Mouse (Mus musculus) small intestine, adult 2 months (tissue): ENCODE data around the gene Hmga1b. TPM values are rescaled to one million over a fixed set of nuclear protein-coding genes. Genes with fewer than 3 reads are reported as not detected.

Experiments used
- H3K27ac ChIP-seq: fragments of 200-500 bp; 2 replicates; pipeline ENCODE4 v1.5.1; 2012; ENCODE audit warnings: low read depth, low read length, control low read depth, inconsistent platforms; ENCODE audit not compliant: insufficient read depth
- H3K27me3 ChIP-seq: fragments of 200-500 bp; 2 replicates; pipeline ENCODE4 v1.6.1; 2012; ENCODE audit warnings: mild to moderate bottlenecking, moderate library complexity, low read length, inconsistent platforms; ENCODE audit not compliant: control insufficient read depth, insufficient read depth
- H3K36me3 ChIP-seq: fragments of 200-500 bp; 2 replicates; pipeline ENCODE4 v1.6.1; 2012; ENCODE audit warnings: mild to moderate bottlenecking, low read length, control low read depth, inconsistent platforms; ENCODE audit not compliant: control insufficient read depth, insufficient read depth
- H3K4me1 ChIP-seq: fragments of 200-500 bp; 2 replicates; pipeline ENCODE4 v1.6.1; 2012; ENCODE audit warnings: low read length, inconsistent platforms, mixed read lengths; ENCODE audit not compliant: control insufficient read depth, insufficient read depth, insufficient read length
- H3K4me3 ChIP-seq: fragments of 200-500 bp; 2 replicates; pipeline ENCODE4 v1.5.1; 2012; ENCODE audit warnings: low read depth, mild to moderate bottlenecking, control low read depth, inconsistent platforms, low read length, moderate library complexity
- CTCF ChIP-seq: fragments of 200-500 bp; IDR thresholded peaks from 2 replicates; pipeline ENCODE4 v1.5.1; 2012; ENCODE audit warnings: low read depth, mild to moderate bottlenecking, control low read depth, inconsistent platforms, low read length, moderate library complexity, mixed read lengths; ENCODE audit not compliant: insufficient replicate concordance, insufficient read length; ENCODE audit errors: extremely low read depth
- POLR2A ChIP-seq: fragments of 200-500 bp; IDR thresholded peaks from 2 replicates; pipeline ENCODE4 v1.6.1; 2012; ENCODE audit warnings: low read depth, mild to moderate bottlenecking, control low read depth, inconsistent platforms, low read length, moderate library complexity
- WGBS: fragments of 180-500 bp; shearing (Covaris S2); methylation state at CpG from one replicate; pipeline ENCODE4 v1.1.7; 2018; 5-methylcytosine and 5-hydroxymethylcytosine counted together
- polyA plus RNA-seq: library from polyadenylated mRNA; depleted of rRNA; stranded (reverse); fragments of >200 nt; gene quantifications from 2 replicates; pipeline ENCODE4 v1.2.3, GENCODE M21; 2012; rRNA removed

The Hmga1b gene
- polyA plus RNA-seq, 1 experiment, result 58.5 TPM

- 0 out of 2 replicates have a peak, but pooled peaks have one; percentile 12 for TF ChIP-seq POLR2A
- peak; percentile 94 for TF ChIP-seq CTCF
- whole genome bisulfite sequencing, result 7% methylated on average over 10 of the region's 10 CpGs
- H3K36me3 ChIP-seq, result no peaks in the 10 kb centered on the region
- peak overlapping the region; percentile 10; the same call in 1 of the 2 replicates for H3K27ac ChIP-seq
- H3K27me3 ChIP-seq, result no peaks in the 10 kb centered on the region
- no peak overlapping the region for H3K4me3 ChIP-seq
- H3K4me1 ChIP-seq, result peaks cover 5% of the 10 kb centered on the region; the same call in 1 of the 2 replicates
Measured at GRCm38 (mm10) chr11:120800061-120800904, 37.7 kb downstream of the Hmga1b start.

DNA sequence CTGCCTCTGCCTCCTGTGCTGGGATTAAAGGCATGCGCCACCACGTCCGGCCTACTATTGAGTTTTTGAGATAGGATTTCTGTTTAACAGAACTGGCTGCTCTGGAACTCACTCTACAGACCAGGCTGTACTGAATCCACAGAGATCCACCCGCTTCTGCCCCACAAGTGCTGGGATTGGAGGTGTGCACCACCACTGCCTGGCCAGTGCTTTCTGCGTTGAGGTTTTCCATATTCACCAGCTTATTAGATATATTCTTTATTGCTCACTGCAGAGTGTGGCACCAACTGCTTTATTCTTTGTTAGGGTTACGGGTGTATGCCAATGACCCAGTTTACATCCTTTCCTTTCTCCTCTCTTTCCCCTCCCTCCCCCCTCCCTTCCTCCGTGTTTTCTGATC, 41.7 kb downstream of the Hmga1b start:
- WGBS, result 86% methylated on average over 7 of the region's 7 CpGs
- Histone ChIP-seq H3K4me1 (peaks cover 12% of the 10 kb centered on the region; the same call in 1 of the 2 replicates), H3K4me3 (no peak overlapping the region), H3K36me3 (peaks cover 30% of the 10 kb centered on the region), H3K27ac (no peak overlapping the region), H3K27me3 (no peaks in the 10 kb centered on the region)
- no peak for TF ChIP-seq POLR2A
- no peak for TF ChIP-seq CTCF

GRCm38 (mm10) chr11:120804769-120805168, 42.2 kb downstream of the Hmga1b start:
- no peak for TF ChIP-seq POLR2A
- no peak overlapping the region for H3K27ac ChIP-seq
- WGBS, result 68% methylated on average over 4 of the region's 4 CpGs

DNA sequence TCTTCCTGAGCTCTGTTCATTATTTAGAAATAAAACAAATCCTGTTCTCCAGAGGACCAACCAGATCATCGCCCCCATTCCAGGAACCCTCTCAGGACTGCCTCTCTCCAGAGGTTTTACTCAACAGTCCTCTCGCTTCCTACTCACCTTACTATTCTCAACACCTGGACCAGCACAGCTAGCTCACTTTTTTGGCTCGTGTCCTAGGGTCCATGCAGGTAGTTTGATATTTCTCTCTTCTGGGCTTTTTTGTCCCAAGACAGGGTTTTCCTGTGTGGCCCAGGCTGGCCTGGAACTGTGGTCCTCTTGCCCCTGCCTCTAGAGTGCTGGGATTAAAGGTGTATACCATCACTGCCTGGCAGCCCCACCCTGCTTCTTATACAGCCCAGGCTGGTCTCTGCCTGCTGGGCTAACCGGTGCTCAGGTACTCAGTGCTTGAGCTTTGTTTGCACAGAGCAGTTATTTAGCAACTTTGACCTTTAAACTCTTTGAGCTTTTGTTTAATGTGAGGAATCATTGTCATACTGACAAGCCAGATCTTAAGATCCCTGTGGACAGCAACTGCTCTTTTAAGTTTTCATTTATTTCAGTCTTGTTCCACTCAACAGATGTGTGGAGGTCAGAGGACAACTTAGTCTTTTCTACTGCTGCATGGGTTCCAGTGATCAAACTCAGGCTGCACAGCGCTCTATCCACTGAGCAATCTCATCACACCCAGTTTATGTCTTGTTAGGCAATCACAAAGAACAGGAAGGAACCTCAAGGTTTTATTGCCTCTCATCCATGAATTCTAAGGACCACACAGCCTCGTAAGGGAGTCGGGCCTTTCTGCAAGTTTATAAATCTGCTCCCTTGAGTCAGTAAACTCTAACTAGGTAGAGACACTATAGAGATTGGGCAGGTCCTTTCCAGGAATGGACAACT, 43.0 kb downstream of the Hmga1b start:
- H3K4me3 ChIP-seq, result no peak overlapping the region
- H3K27ac ChIP-seq, result peak overlapping the region; percentile 6; the same call in 1 of the 2 replicates
- H3K27me3 ChIP-seq, result no peaks in the 10 kb centered on the region
- peaks cover 43% of the 10 kb centered on the region for H3K36me3 ChIP-seq
- H3K4me1 ChIP-seq, result peaks cover 12% of the 10 kb centered on the region; the same call in 1 of the 2 replicates
- TF ChIP-seq POLR2A (no peak), CTCF (no peak)
- 37% methylated on average over 7 of the region's 7 CpGs for WGBS

More at GRCm38 (mm10) chr11:120804769-120805168, 42.2 kb downstream of the Hmga1b start:
- Histone ChIP-seq H3K4me1 (peaks cover 12% of the 10 kb centered on the region; the same call in 1 of the 2 replicates), H3K4me3 (no peak overlapping the region), H3K27me3 (no peaks in the 10 kb centered on the region), H3K36me3 (peaks cover 34% of the 10 kb centered on the region)

GRCm38 (mm10) chr11:120808010-120808409, 45.4 kb downstream of the Hmga1b start:
- no peak for TF ChIP-seq CTCF
- TF ChIP-seq POLR2A, result no peak
- Histone ChIP-seq H3K27ac (no peak overlapping the region), H3K4me3 (no peak overlapping the region), H3K27me3 (no peaks in the 10 kb centered on the region), H3K4me1 (peaks cover 12% of the 10 kb centered on the region; the same call in 1 of the 2 replicates), H3K36me3 (peaks cover 65% of the 10 kb centered on the region)
- WGBS, result 83% methylated on average over 12 of the region's 12 CpGs

GRCm38 (mm10) chr11:120812068-120812467, 49.5 kb downstream of the Hmga1b start:
- no peak for TF ChIP-seq CTCF
- no peak for TF ChIP-seq POLR2A
- Histone ChIP-seq H3K4me1 (no peaks in the 10 kb centered on the region), H3K36me3 (peaks cover 96% of the 10 kb centered on the region), H3K27me3 (no peaks in the 10 kb centered on the region), H3K27ac (no peak overlapping the region), H3K4me3 (no peak overlapping the region)
- 93% methylated on average over 16 of the region's 16 CpGs for WGBS

Other genes with a start within 250 kb of the Hmga1b start
- 1.4 and 2.6 TPM in 2 replicates for gene Gcgr, start 232.1 kb upstream of the Hmga1b start, polyA plus RNA-seq
- 24.0 and 30.3 TPM in 2 replicates for gene Mcrip1, start 213.1 kb upstream of the Hmga1b start, polyA plus RNA-seq
- gene Ppp1r27, start 211.7 kb upstream of the Hmga1b start, polyA plus RNA-seq, result 0.51 TPM in 1 of 2 replicates, not detected in the other
- 442 and 705 TPM in 2 replicates for gene P4hb, start 189.5 kb upstream of the Hmga1b start, polyA plus RNA-seq
- gene Arhgdia, start 181.2 kb upstream of the Hmga1b start, polyA plus RNA-seq, result 489 and 1,022 TPM in 2 replicates
- gene Alyref, start 164.4 kb upstream of the Hmga1b start, polyA plus RNA-seq, result 12.0 and 24.0 TPM in 2 replicates
- 46.4 and 97.9 TPM in 2 replicates for gene Anapc11, start 164.4 kb upstream of the Hmga1b start, polyA plus RNA-seq
- 0.98 and 7.2 TPM in 2 replicates for gene Npb, start 154.3 kb upstream of the Hmga1b start, polyA plus RNA-seq
- 449 and 1,029 TPM in 2 replicates for gene Pcyt2, start 144.9 kb upstream of the Hmga1b start, polyA plus RNA-seq
- gene Sirt7, start 137.6 kb upstream of the Hmga1b start, polyA plus RNA-seq, result 99.1 and 147 TPM in 2 replicates
- gene Mafg, start 129.2 kb upstream of the Hmga1b start, polyA plus RNA-seq, result 24.8 and 33.6 TPM in 2 replicates
- gene Pycr1, start 119.0 kb upstream of the Hmga1b start, polyA plus RNA-seq, result 17.1 and 19.9 TPM in 2 replicates
- 0.39 and 1.0 TPM in 2 replicates for gene Myadml2, start 114.6 kb upstream of the Hmga1b start, polyA plus RNA-seq
- 0.67 and 0.99 TPM in 2 replicates for gene Notum, start 101.6 kb upstream of the Hmga1b start, polyA plus RNA-seq
- gene Aspscr1, start 89.8 kb upstream of the Hmga1b start, polyA plus RNA-seq, result 86.9 and 138 TPM in 2 replicates
- gene Cenpx, start 49.1 kb upstream of the Hmga1b start, polyA plus RNA-seq, result 38.4 and 46.2 TPM in 2 replicates
- gene Lrrc45, start 48.9 kb upstream of the Hmga1b start, polyA plus RNA-seq, result 22.0 and 23.9 TPM in 2 replicates
- 4.1 and 5.1 TPM in 2 replicates for gene Rac3, start 41.3 kb upstream of the Hmga1b start, polyA plus RNA-seq
- gene Dcxr, start 35.5 kb upstream of the Hmga1b start, polyA plus RNA-seq, result 102 and 127 TPM in 2 replicates
- 1.2 and 11.4 TPM in 2 replicates for gene Cbr2, start 30.7 kb upstream of the Hmga1b start, polyA plus RNA-seq
- 41.0 and 90.5 TPM in 2 replicates for gene Rfng, start 21.4 kb downstream of the Hmga1b start, polyA plus RNA-seq
- 57.5 and 86.4 TPM in 2 replicates for gene Gps1, start 21.5 kb downstream of the Hmga1b start, polyA plus RNA-seq
- gene Dus1l, start 33.6 kb downstream of the Hmga1b start, polyA plus RNA-seq, result 24.1 and 29.0 TPM in 2 replicates
- gene Fasn, start 61.8 kb downstream of the Hmga1b start, polyA plus RNA-seq, result 151 and 154 TPM in 2 replicates
- 0.43 and 0.84 TPM in 2 replicates for gene Ccdc57, start 170.1 kb downstream of the Hmga1b start, polyA plus RNA-seq
- 56.8 and 68.9 TPM in 2 replicates for gene Slc16a3, start 185.7 kb downstream of the Hmga1b start, polyA plus RNA-seq
- gene Csnk1d, start 228.5 kb downstream of the Hmga1b start, polyA plus RNA-seq, result 26.5 and 60.8 TPM in 2 replicates